Mouse (Mus musculus) C2C12 (cell line): ENCODE data around the gene Ube4b. TPM values are rescaled to one million over a fixed set of nuclear protein-coding genes. Genes with fewer than 3 reads are reported as not detected.
A peak's percentile ranks its signal among the peaks of the same experiment; 100 is the strongest.

Experiments
- H3K27me3 ChIP-seq: one replicate; pipeline ENCODE4 v1.6.1; 2011; ENCODE audit not compliant: control insufficient read depth, insufficient read depth, insufficient read length
- H3K36me3 ChIP-seq: one replicate; pipeline ENCODE4 v1.6.1; 2011; ENCODE audit not compliant: control insufficient read depth, insufficient read depth
- H3K4me3 ChIP-seq: one replicate; pipeline ENCODE4 v1.5.1; 2011; ENCODE audit warnings: mild to moderate bottlenecking, control low read depth; ENCODE audit not compliant: poor library complexity, insufficient read depth, severe bottlenecking
- H3K79me2 ChIP-seq: one replicate; pipeline ENCODE4 v1.6.1; 2011; ENCODE audit not compliant: control insufficient read depth, insufficient read depth
- H3K79me3 ChIP-seq: one replicate; pipeline ENCODE4 v1.6.1; 2011; ENCODE audit warnings: low read depth, control low read depth
- H3ac ChIP-seq: one replicate; pipeline ENCODE3; 2011; ENCODE audit warnings: low read depth; ENCODE audit not compliant: control insufficient read depth, insufficient read length
- CEBPB ChIP-seq: IDR thresholded peaks from one replicate; pipeline ENCODE4 v1.6.1; 2011; ENCODE audit warnings: low read depth, mild to moderate bottlenecking, control low read depth, moderate library complexity
- CTCF ChIP-seq: IDR thresholded peaks from one replicate; pipeline ENCODE4 v1.5.1; 2011; ENCODE audit not compliant: control insufficient read depth, insufficient read depth, insufficient read length
- FOSL1 ChIP-seq: IDR thresholded peaks from one replicate; pipeline ENCODE4 v1.8.0; 2011; ENCODE audit warnings: mild to moderate bottlenecking, low read length; ENCODE audit not compliant: poor library complexity, insufficient read depth, severe bottlenecking
- MAX ChIP-seq: IDR thresholded peaks from one replicate; pipeline ENCODE4 v1.6.1; 2011; ENCODE audit warnings: mild to moderate bottlenecking, control low read depth
- MYOD1 ChIP-seq: IDR thresholded peaks from one replicate; pipeline ENCODE4 v1.6.1; 2011; ENCODE audit warnings: low read depth; ENCODE audit not compliant: control insufficient read depth, insufficient read length
- MYOG ChIP-seq: IDR thresholded peaks from one replicate; pipeline ENCODE4 v1.6.1; 2011; ENCODE audit not compliant: control insufficient read depth, insufficient read length; ENCODE audit errors: extremely low read depth
- USF1 ChIP-seq: IDR thresholded peaks from one replicate; pipeline ENCODE4 v1.6.1; 2011; ENCODE audit warnings: low read depth, mild to moderate bottlenecking, control low read depth, moderate library complexity
- polyA plus RNA-seq: library from polyadenylated mRNA; unstranded; fragments of >200 nt; fragmentation: generic; extraction: Trizol; gene quantifications from one replicate; pipeline ENCODE4 v1.2.1, GENCODE M21; 2012; ENCODE audit warnings: missing spikeins

The Ube4b gene
- polyA plus RNA-seq, 1 experiment = 51.6 TPM

- H3K79me2 ChIP-seq = peaks cover 100% of the 10 kb centered on the region
- H3ac ChIP-seq = no peak overlapping the region
- no peak for TF ChIP-seq CEBPB
- no peak for TF ChIP-seq USF1
- TF ChIP-seq CTCF = no peak
- no peak for TF ChIP-seq MYOD1
- TF ChIP-seq FOSL1 = no peak
- TF ChIP-seq MYOG = no peak
- no peak for TF ChIP-seq MAX
- H3K36me3 ChIP-seq = peaks cover 16% of the 10 kb centered on the region
- no peak overlapping the region for H3K4me3 ChIP-seq
- H3K79me3 ChIP-seq = peaks cover 74% of the 10 kb centered on the region
- H3K27me3 ChIP-seq = no peaks in the 10 kb centered on the region
Measured at GRCm38 (mm10) chr4:149414259-149414658, 12.3 kb downstream of the Ube4b start.

DNA sequence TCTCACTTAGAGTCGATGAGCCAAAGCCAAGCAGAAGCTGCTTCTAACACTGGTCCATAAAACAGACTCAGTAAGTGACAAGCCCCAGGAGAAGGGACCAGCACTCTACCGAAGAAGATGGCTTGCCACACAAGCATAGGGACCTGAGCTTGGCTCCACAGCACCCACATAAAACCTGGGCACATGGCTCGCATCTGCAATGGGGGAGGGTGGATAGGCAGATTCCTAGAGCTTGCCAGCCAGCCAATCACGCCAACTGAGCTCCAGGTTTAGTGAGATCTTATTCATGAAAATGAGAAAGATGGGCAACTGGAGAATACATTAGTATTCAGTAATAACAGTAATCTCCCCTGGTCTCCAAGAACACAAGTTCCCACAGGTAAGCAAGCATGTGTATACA lies 16.8 kb downstream of the Ube4b start:
- Histone ChIP-seq H3K79me3 (peaks cover 53% of the 10 kb centered on the region), H3K36me3 (peaks cover 16% of the 10 kb centered on the region), H3K79me2 (peaks cover 100% of the 10 kb centered on the region), H3ac (no peak overlapping the region), H3K4me3 (no peak overlapping the region), H3K27me3 (no peaks in the 10 kb centered on the region)
- TF ChIP-seq FOSL1 = no peak
- no peak for TF ChIP-seq CTCF
- no peak for TF ChIP-seq CEBPB
- TF ChIP-seq MAX = no peak
- TF ChIP-seq USF1 = no peak
- no peak for TF ChIP-seq MYOG

DNA sequence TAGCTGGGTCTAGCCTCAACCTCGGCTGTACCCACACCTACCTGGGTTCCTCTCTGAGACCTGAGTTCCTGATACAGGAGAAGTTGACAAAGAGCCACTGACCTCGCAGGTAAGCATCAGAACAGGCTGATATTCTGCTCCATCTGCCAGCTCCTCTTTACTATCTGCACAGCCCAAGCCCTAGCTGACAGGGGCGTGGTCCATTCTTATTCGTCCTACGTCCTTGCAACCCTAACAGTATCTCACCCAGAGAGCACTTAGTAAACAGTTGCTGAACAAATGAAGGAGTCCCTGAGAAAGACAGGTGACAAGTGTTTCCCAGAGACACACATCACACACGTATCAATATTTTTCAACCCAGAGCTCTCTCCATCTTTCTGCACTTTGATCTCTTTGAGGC lies 18.2 kb downstream of the Ube4b start:
- Histone ChIP-seq H3K4me3 (no peak overlapping the region), H3K79me3 (peaks cover 54% of the 10 kb centered on the region), H3K27me3 (no peaks in the 10 kb centered on the region), H3K36me3 (peaks cover 6% of the 10 kb centered on the region), H3K79me2 (peaks cover 100% of the 10 kb centered on the region), H3ac (no peak overlapping the region)
- TF ChIP-seq FOSL1 = no peak
- no peak for TF ChIP-seq MAX
- no peak for TF ChIP-seq CTCF
- no peak for TF ChIP-seq MYOD1

DNA sequence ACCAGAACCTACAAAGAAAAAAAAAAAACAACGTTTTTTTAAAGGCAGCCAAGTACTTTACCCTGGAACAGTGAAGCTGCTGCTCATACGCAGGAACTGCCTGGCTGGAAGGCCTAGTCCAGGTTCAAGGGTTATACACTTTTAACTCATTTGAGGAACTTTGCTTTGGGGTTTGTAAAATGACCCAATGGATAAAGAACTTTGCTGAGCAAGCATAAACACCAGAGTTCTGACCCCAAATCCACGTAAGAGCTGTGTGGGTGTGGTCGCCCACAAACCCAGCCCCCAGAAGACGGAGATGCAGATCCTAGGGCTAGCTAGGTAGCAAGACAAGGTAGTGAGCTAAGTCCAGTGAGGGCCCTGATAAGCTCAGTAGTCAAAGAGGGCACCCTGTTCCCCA lies 19.1 kb downstream of the Ube4b start:
- Histone ChIP-seq H3K79me3 (peaks cover 54% of the 10 kb centered on the region), H3K27me3 (no peaks in the 10 kb centered on the region), H3ac (no peak overlapping the region), H3K36me3 (peaks cover 4% of the 10 kb centered on the region), H3K4me3 (no peak overlapping the region), H3K79me2 (peaks cover 100% of the 10 kb centered on the region)
- TF ChIP-seq MAX = no peak
- TF ChIP-seq USF1 = no peak
- TF ChIP-seq MYOD1 = no peak
- TF ChIP-seq FOSL1 = no peak
- no peak for TF ChIP-seq CTCF
- no peak for TF ChIP-seq MYOG
- no peak for TF ChIP-seq CEBPB

GRCm38 (mm10) chr4:149405713-149406443 lies 20.7 kb downstream of the Ube4b start:
- peak overlapping the region; percentile 36 for H3ac ChIP-seq
- no peak for TF ChIP-seq USF1
- TF ChIP-seq CEBPB = peak; percentile 22
- TF ChIP-seq MYOD1 = no peak
- no peak for TF ChIP-seq FOSL1
- peak; percentile 49 for TF ChIP-seq MAX
- no peak for TF ChIP-seq MYOG
- no peak for TF ChIP-seq CTCF
- peaks cover 99% of the 10 kb centered on the region for H3K79me2 ChIP-seq
- no peak overlapping the region for H3K4me3 ChIP-seq
- H3K27me3 ChIP-seq = no peaks in the 10 kb centered on the region
- H3K36me3 ChIP-seq = no peaks in the 10 kb centered on the region
- peaks cover 55% of the 10 kb centered on the region for H3K79me3 ChIP-seq

DNA sequence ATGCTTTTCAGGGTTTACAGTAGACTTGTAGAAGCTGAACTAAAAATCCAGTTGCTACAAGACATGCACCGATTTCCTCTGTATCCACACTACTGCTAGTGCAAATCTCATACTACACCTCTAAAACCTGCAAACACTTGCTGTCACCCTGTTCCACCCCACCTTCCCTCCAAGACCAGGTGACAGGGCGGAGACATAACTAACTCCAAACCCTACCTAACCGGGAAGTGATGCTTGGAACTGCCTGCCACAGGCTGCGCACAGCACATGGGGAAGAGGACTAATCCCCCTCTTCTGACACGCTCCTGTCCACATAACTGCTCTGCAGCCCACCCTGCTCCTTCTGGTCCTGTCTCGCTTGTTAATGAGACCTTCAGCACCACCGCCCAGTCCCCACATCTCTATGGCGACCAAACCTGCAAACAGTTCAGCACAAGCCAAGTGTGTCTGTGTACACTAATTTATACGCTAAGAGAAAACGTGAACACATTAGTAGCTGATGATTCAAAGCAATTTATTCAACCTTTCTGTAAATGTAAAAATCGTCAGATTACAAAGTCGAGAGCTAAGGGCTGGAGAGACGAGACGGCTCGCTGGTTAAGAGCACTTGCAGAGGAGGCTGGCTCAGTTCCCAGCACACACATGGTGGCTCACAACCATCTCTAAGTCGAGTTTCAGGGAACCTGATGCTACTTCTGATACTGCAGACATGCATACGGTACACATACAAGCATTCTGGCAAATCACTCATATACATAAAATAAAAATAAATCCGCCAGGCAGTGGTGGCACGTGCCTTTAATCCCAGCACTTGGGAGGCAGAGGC lies 21.7 kb downstream of the Ube4b start:
- H3K27me3 ChIP-seq = no peaks in the 10 kb centered on the region
- H3K4me3 ChIP-seq = no peak overlapping the region
- no peaks in the 10 kb centered on the region for H3K36me3 ChIP-seq
- H3K79me2 ChIP-seq = peaks cover 98% of the 10 kb centered on the region
- TF ChIP-seq CTCF (no peak), MYOG (no peak), USF1 (no peak), MAX (no peak), FOSL1 (no peak), MYOD1 (no peak), CEBPB (no peak)
- peaks cover 56% of the 10 kb centered on the region for H3K79me3 ChIP-seq
- H3ac ChIP-seq = peak overlapping the region; percentile 35
